Mouse (Mus musculus) urinary bladder, postnatal 10 days (tissue): ENCODE results near the gene Inpp5b.
A peak's percentile ranks its signal among the peaks of the same experiment; 100 is the strongest.

ENCODE experiments used
- DNase-seq: peaks from one replicate; pipeline ENCODE4 v3.0.0; 2022; ENCODE audit warnings: low spot score

The Inpp5b gene

GRCm38 (mm10) chr4:124811347-124811975, 69.8 kb downstream of the Inpp5b start:
- no peak for DNase-seq

- no peak for DNase-seq
Measured at GRCm38 (mm10) chr4:124815901-124816300, 74.3 kb downstream of the Inpp5b start.

- DNase-seq = no peak
Measured at GRCm38 (mm10) chr4:124817803-124818202, 76.2 kb downstream of the Inpp5b start.

- no peak for DNase-seq
Measured at GRCm38 (mm10) chr4:124818832-124819231, 77.2 kb downstream of the Inpp5b start.

GRCm38 (mm10) chr4:124824967-124825366, 83.3 kb downstream of the Inpp5b start:
- no peak for DNase-seq

GRCm38 (mm10) chr4:124825371-124825965, 83.8 kb downstream of the Inpp5b start:
- DNase-seq = no peak

GRCm38 (mm10) chr4:124829671-124830070, 88.0 kb downstream of the Inpp5b start:
- DNase-seq = no peak

GRCm38 (mm10) chr4:124832796-124833195, 91.1 kb downstream of the Inpp5b start:
- DNase-seq = no peak

- DNase-seq = no peak
Measured at GRCm38 (mm10) chr4:124838035-124838700, 96.5 kb downstream of the Inpp5b start.

GRCm38 (mm10) chr4:124840998-124841397, 99.3 kb downstream of the Inpp5b start:
- no peak for DNase-seq

- no peak for DNase-seq
Measured at GRCm38 (mm10) chr4:124843493-124843892, 101.8 kb downstream of the Inpp5b start.

GRCm38 (mm10) chr4:124847573-124847972, 105.9 kb downstream of the Inpp5b start:
- DNase-seq = peak; percentile 40

GRCm38 (mm10) chr4:124849631-124850260, 108.1 kb downstream of the Inpp5b start:
- DNase-seq = no peak

- peak; percentile 77 for DNase-seq
Measured at GRCm38 (mm10) chr4:124850261-124850913, 108.7 kb downstream of the Inpp5b start, which contains the start of gene Yrdc. Gene Yrdc (plus strand): TSS chr4:124850679.
